Mouse (Mus musculus) v-Abl transformed pro-B cells (cell line): ENCODE results near the gene Flrt1.

Experiments
- in situ Hi-C, 2 experiments: fragments of 400-800 bp; cut with MboI; formaldehyde crosslinking; loops; one replicate each; pipeline ENCODE4 v1.15.1; 2025; ENCODE audit not compliant: unreplicated experiment in 2 of 2

Gene Flrt1

DNA sequence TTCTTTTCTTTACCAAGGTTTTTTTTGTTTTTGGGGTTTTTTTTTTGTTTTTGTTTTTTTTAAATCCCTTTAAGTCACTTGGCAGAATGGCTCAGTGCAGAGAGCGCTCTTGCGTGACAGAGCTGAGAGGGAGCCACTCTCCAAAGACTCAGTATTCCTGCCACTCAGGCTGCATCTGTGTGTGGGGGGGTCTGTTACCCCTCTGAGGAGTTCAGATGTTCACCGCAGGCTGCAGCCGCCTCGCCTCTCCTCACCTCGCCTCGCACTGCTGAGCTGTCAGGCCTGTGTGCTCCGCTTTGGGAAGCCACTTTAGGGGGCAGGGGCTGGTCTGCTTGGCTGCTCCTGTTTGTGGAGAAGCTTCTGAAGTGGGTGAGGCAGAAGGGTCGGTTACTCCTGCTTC lies at the start of gene Flrt1:
Gene Flrt1, minus strand, starts transcription at position 186 of the 400 bp plus-strand sequence.
- in situ Hi-C loops: no loop called here

- in situ Hi-C loops: no loop called here
Measured at GRCm38 (mm10) chr19:7155196-7155595, 49.7 kb upstream of the Flrt1 start.

- in situ Hi-C loops: no loop called here
Measured at GRCm38 (mm10) chr19:7153232-7153631, 47.7 kb upstream of the Flrt1 start.

GRCm38 (mm10) chr19:7151927-7152653 lies 46.6 kb upstream of the Flrt1 start:
- in situ Hi-C loops: no loop called here

GRCm38 (mm10) chr19:7151300-7151926 lies 45.9 kb upstream of the Flrt1 start:
- in situ Hi-C loops: no loop called here

GRCm38 (mm10) chr19:7149158-7149685 lies 43.7 kb upstream of the Flrt1 start:
- in situ Hi-C loops: no loop called here

GRCm38 (mm10) chr19:7148541-7149085 lies 43.1 kb upstream of the Flrt1 start:
- in situ Hi-C loops: no loop called here

DNA sequence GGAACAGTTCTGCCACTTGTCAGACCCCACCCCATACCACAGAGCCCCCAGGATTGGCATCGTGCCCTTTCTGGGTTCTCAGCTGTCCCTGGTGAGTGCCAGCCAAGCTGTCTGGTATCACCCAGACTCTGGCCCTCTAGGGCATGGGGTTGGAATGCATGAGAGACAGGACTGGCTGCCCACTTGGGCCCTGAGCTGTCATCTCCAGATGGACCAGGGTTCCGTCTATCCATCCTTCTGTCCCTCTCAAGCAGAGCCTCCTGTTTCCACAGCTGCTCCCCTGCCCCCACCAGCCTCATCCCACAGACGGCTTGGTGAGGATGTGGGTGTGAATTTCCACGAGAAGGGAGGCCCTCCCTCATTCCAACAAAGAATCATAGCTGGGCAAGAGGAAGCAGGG lies 42.6 kb upstream of the Flrt1 start:
- in situ Hi-C loops: no loop called here

GRCm38 (mm10) chr19:7146376-7146775 lies 40.8 kb upstream of the Flrt1 start:
- in situ Hi-C loops: no loop called here

DNA sequence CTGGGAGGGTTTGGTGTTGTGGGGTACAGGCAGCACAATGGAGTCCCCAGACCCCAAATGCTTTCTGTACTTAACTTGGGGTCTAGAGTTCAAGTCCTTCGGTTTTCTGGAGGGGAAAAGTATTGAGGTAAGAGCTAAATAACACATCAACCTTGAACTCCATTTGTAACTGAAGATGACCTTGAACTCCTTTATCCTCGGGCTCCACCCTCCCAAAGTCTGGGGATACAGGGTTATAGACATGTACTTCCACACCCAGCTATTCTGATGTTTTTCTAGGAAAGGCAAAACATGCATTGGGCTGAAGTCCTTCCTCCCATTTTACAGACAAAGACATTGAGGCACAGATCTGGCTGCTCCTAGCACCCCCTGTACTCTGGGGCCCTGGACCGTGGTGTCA lies 38.9 kb upstream of the Flrt1 start:
- in situ Hi-C loops: loop anchor here in 1 of 2 experiments (5.0 kb wide), 1 partner anchor 33 kb away; no protein-coding TSS in a partner anchor

DNA sequence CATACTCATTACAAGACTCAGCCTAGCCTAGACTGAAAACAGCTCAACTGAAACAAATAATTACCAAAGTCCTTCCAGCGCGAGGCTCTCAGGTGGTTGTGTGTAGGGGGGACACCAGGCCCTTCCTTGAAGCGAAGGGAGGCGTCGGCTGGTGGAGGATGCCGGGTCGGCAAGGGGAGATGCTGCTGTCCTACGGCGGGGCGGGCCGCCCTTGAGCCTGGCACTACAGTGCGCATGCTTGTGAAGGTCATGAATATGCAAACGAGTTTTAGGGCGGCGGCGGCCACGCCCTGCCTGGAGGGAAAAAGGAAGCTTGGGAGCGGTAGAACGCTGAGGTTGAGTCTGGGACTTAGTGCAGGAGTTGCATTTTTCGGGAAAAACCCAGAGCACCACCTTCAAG lies 38.3 kb upstream of the Flrt1 start:
- in situ Hi-C loops: loop anchor here in 1 of 2 experiments (5.0 kb wide), 1 partner anchor 33 kb away; no protein-coding TSS in a partner anchor

DNA sequence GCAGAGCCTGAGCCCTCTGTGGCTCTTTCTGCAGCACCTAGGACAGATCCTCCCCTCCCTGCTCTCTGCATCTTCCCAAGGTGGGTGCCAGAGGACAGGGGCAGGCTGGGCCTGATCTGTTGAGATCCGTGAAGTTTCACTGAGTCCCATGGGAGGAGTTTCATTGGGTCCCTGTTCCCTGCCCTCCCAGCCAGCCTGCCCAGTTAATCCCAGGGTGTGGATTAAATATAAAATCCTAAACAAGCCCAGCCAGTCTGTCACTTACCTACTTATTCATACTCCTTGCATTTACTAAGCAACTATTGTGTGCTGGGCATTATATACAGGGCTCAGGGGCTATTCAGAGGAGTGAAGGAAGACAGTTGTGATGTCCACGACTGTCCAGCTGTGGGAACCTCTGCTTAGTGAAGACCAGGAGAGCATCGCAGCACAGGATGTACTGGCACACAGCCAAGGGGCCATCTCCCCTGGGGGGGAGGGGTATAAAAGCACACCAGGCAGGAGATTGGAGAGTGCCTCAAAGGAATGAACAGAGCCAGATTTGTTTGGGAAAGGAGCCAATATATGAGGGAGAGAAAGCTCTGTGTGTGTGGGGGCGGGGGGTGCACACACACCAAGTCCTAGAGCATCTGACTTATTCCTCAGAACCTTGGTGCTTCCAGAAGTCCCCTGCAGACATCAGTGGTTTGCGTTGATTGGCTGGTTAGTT lies 36.8 kb upstream of the Flrt1 start:
- in situ Hi-C loops: loop anchor here in 1 of 2 experiments (5.0 kb wide), 1 partner anchor 35 kb away; no protein-coding TSS in a partner anchor

DNA sequence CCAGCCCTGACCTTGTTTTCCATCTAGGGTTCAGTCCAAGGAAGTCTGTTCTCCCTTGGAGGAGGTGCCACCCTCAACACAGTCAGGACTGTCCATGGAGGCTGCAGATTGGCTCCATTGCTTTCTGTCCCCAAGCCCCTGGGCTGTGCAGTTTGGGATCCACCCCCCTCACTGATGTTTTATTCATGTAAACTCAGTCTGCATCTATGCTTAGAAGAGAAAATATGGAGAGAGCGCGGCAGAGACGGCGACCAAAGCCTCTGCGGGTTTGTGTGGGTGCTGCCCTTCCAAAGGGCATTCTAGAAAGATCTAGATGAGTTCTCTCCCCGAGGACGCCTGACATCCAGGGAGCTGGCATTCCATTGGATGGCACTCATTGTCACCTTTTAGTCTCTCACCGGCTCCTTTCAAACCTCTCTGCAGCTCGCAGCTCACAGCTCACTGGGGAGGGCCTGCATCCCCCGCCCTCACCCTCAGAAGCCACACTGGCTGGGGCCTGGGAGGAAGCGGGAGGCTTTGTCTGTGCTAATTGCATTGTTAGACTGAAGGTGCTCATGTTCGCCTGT lies 35.4 kb upstream of the Flrt1 start:
- in situ Hi-C loops: loop anchor here in 1 of 2 experiments (5.0 kb wide), 1 partner anchor 36 kb away; no protein-coding TSS in a partner anchor

GRCm38 (mm10) chr19:7140373-7140772 lies 34.8 kb upstream of the Flrt1 start:
- in situ Hi-C loops: loop anchor here in 1 of 2 experiments (5.0 kb wide), 1 partner anchor 37 kb away; no protein-coding TSS in a partner anchor

DNA sequence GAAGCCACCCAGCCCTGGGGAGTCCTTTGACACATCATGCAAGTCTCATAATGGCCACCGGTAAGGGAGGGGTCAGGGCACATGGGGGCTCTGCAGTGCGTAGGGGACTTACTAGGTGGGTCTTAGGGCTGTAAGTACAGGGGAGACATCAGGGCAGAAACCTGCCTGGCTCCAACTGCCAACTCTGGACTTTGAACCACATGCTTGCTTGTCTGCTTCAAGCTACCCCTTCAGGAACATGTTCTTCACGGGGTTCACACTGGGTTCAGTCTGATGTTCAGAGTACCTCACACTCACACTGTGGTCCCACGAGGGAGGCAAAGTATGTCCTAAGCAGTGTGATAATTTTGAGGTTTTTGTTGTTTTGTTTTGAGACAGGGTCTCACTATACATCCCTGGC lies 33.8 kb upstream of the Flrt1 start:
- in situ Hi-C loops: no loop called here

DNA sequence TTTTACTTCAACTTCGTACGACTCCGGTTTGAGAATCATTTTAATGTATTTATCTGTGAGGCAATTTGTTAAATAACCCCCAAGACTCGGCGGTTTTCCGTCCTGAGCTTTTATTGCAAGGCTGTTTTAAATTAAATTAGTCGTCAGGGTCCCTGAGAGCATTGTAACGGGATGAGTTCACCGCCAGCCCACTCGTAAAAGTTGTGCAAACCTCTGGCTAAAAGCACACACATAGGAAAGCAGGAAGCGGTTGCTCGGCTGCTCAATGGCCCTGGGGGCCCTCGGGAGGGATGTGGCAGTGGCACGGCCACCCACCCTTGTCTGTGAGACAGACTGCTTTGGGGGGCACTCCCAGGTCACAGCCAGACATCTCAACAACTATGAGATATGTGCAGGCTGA lies 32.8 kb upstream of the Flrt1 start:
- in situ Hi-C loops: no loop called here

DNA sequence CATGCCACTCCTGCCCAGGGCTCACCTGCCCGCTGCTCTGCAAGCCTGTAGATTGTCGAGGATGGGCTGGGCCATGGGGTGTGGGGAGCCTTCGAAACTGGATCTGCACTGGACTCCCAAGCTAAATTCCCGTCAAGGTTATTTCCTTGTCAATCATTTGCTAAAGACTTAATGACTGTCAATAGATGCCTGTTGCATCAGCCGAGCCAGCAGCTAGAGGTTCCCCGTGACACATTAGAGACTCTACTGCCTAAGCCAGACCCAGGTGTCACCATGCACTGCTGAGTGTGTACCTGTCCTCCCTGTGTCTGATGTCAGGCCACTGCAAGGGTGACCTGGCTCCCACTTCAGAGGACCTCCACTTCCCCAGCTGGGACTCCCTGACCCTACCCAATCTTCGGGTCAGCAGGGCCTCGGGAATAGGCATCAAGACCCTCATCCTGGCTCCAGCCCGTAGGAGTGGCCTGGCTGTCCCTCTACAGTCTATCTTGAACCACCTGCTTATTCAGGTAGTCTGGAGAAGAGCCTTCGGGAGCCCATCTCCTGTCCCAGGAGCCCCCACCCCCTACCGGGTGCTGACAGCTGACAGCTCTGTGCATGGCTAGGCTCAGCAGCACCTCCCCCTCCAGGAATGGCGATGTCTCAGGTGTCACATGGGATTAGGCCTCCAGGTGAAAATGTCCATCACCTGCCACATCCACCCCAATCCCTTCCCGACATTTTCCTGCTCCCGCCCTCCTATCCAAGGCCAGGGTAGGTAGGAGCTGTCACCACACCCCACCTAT lies 31.4 kb upstream of the Flrt1 start:
- in situ Hi-C loops: no loop called here

DNA sequence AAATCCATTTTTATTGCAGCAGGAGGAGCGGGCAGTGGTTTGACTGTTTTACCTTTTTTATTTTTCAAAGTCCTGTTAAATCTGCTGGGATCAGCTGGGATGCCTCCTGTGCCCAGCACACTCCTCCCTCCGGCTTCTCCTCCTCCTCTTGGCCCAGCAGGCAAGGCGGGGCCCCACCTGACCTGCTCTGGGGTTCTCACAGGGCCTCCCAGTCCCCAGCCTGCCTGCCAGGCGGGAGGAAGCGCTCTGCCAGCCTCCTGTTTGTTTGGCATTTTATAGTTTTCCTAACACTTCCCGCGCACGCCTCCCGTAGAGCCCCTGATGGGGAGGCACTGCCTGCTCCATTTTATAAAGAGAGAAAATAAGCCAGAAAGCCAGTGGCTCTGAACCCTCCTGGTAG lies 30.5 kb upstream of the Flrt1 start:
- in situ Hi-C loops: no loop called here

- in situ Hi-C loops: no loop called here
Measured at GRCm38 (mm10) chr19:7135525-7135924, 30.0 kb upstream of the Flrt1 start.

DNA sequence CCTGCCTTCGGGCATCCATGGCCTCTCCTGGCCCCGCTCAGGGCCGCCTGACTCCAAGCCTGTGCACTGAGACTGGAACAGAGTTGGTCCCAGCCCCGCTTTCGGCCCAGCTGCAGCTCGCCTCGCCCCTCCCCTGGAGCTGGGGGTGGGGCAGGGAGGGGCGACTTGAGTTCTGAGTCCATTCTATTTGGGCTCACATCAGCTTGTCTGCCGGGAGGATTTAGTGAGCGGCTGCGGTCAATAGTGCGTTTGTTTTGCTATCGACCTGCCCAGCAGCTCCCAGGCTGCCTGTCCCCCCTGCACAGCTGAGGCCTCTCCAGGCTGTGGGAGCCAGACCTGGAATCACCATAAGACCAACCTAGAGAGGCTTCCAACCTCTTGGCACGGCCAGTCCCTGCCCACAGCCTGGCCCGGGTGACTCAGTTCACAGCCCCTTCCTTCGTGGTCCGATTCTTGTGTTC lies 29.1 kb upstream of the Flrt1 start:
- in situ Hi-C loops: no loop called here
